10 mouse cellular contexts compared by ENCODE assay signal in the genomic region with DNA sequence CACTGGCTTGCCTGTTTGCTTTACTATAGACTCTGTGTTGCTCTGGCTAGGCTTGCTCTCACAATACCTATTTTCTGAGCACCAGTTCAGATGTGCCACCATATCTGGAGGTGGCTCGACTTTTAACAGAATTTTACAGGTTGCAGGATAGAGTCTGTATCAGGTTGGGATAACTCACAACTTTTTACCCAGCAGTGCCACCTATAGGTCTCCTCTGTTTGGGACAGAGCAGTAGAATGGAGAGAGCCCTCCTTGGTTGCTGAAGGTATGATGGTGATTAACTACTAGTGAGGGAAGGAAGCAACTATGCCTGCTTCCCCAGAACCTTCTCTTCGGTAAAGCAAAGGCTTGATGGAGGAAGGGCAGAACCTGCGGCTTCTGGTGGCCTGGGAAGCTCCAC. TPM values are rescaled to one million over a fixed set of nuclear protein-coding genes. Genes with fewer than 3 reads are reported as not detected.
DNase-seq lines count a peak whose midpoint lies in the region; ATAC-seq and TF ChIP-seq lines count a peak whose summit lies in the region.
"Had no signal": no experiment of that assay in that cellular context is flagged by ENCODE, and none has a peak within 500 bp of the region (broad histone marks: within the 10 kb centered on the region; RNA-seq: fewer than 3 reads in every experiment).

No protein-coding gene starts in this region.

- no peak overlapping the region for H3K4me3 ChIP-seq in midbrain, postnatal 0 days (ENCODE audit: low read depth, low read length)
- H3K4me3 ChIP-seq in midbrain, embryonic 10.5 days, result no peak overlapping the region
- H3K4me3 ChIP-seq: neural tube, embryonic 15.5 days had no signal

- H3K4me1 ChIP-seq in midbrain, postnatal 0 days (ENCODE audit: insufficient read depth, low read length), result no peaks in the 10 kb centered on the region
- H3K4me1 ChIP-seq in midbrain, embryonic 10.5 days, result no peaks in the 10 kb centered on the region
- H3K4me1 ChIP-seq: neural tube, embryonic 15.5 days had no signal

- no peaks in the 10 kb centered on the region for H3K9me3 ChIP-seq in midbrain, postnatal 0 days (ENCODE audit: low read length)
- no peaks in the 10 kb centered on the region for H3K9me3 ChIP-seq in midbrain, embryonic 10.5 days (replicated peaks)
- H3K9me3 ChIP-seq: neural tube, embryonic 15.5 days had no signal

- no peak overlapping the region for H3K9ac ChIP-seq in midbrain, postnatal 0 days (replicated peaks; ENCODE audit: low read length, poor library complexity, severe bottlenecking)
- H3K9ac ChIP-seq: neural tube, embryonic 15.5 days had no signal

- no peak for ATAC-seq in midbrain, postnatal 0 days (ENCODE audit: low FRiP score)

- H3K27me3 ChIP-seq in midbrain, postnatal 0 days (ENCODE audit: insufficient read depth, low read length), result no peaks in the 10 kb centered on the region
- H3K27me3 ChIP-seq in midbrain, embryonic 10.5 days (ENCODE audit: low read depth, poor library complexity, severe bottlenecking), result no peaks in the 10 kb centered on the region
- H3K27me3 ChIP-seq: neural tube, embryonic 15.5 days had no signal

- WGBS in midbrain, postnatal 0 days, result 70% methylated on average over 3 of the region's 3 CpGs
- 79% methylated on average over 3 of the region's 3 CpGs for WGBS in midbrain, embryonic 10.5 days

- peak; percentile 60 for TF ChIP-seq CTCF in midbrain, postnatal 0 days (IDR thresholded peaks at IDR 0.05)

- peak; percentile 29 to 70 for DNase-seq in adrenal gland, adult (ENCODE audit: inconsistent age in 2 of 2, low spot score in 1 of 2)
- DNase-seq in adrenal gland, postnatal 4 days (ENCODE audit: low spot score in 2 of 2), result no peak
- DNase-seq in heart, postnatal 10 days, result peak; percentile 6 to 11
- no peak for DNase-seq in heart, adult 8-10 months (ENCODE audit: low spot score)
- DNase-seq in midbrain, postnatal 0 days (ENCODE audit: low spot score), result no peak
- DNase-seq in midbrain, embryonic 10.5 days (ENCODE audit: low spot score), result no peak
- DNase-seq in spleen, postnatal 10 days (ENCODE audit: low spot score in 2 of 2), result no peak
- DNase-seq in cerebellum, adult 8-10 months, result no peak

- no peak overlapping the region for H3K4me2 ChIP-seq in midbrain, postnatal 0 days (ENCODE audit: low read depth, low read length, poor library complexity, severe bottlenecking)
- H3K4me2 ChIP-seq: neural tube, embryonic 15.5 days had no signal

- intact Hi-C loops in heart, postnatal 10 days (cut with DNase I), result no loop called here

- no peaks in the 10 kb centered on the region for H3K36me3 ChIP-seq in midbrain, postnatal 0 days (ENCODE audit: insufficient read depth, low read length)
- no peaks in the 10 kb centered on the region for H3K36me3 ChIP-seq in midbrain, embryonic 10.5 days
- H3K36me3 ChIP-seq: neural tube, embryonic 15.5 days had no signal

- no peak overlapping the region for H3K27ac ChIP-seq in midbrain, postnatal 0 days (ENCODE audit: low read depth, low read length)
- H3K27ac ChIP-seq in midbrain, embryonic 10.5 days (replicated peaks), result no peak overlapping the region
- H3K27ac ChIP-seq: neural tube, embryonic 15.5 days had no signal

RNA-seq across cellular contexts. Expression of gene Ppp4r4, which starts 35.0 kb away (rescaled TPM):
- total RNA-seq in adrenal gland, postnatal 4 days (2021), result 1 to 10 TPM; 3.3 to 3.7 TPM
- under 1 TPM; 0.47 to 0.48 TPM for total RNA-seq in heart, postnatal 10 days (2021)
- total RNA-seq in heart, adult 8-10 months (2022), result 1 to 10 TPM in 1 of 4 experiments, under 1 TPM in 3; 0.22 to 1.6 (median 0.35) TPM
- total RNA-seq in midbrain, postnatal 0 days (2014; rRNA removed), result 8.4 and 12.6 TPM in 2 replicates
- 3.2 and 3.3 TPM in 2 replicates for polyA plus RNA-seq in midbrain, postnatal 0 days (2015; fragmentation: Nextera tagmentation; extraction: Ambion mirVana)
- polyA plus RNA-seq in midbrain, embryonic 10.5 days (2016; fragmentation: Nextera tagmentation; extraction: Ambion mirVana), result 2.6 and 3.4 TPM in 2 replicates
- total RNA-seq: megakaryocyte progenitor cell, adult 5-6 weeks had no signal

Comparison
In these comparisons a context has a peak if more than half of its experiments do, and no peak if none do; other contexts are left out.
1. DNase-seq: peak in adrenal gland, adult (2 of 2) and heart, postnatal 10 days (2 of 2); none in adrenal gland, postnatal 4 days (0 of 2), heart, adult 8-10 months (single experiment), midbrain, postnatal 0 days (single experiment), midbrain, embryonic 10.5 days (single experiment), spleen, postnatal 10 days (0 of 2) and cerebellum, adult 8-10 months (single experiment).